In the genomic region with DNA sequence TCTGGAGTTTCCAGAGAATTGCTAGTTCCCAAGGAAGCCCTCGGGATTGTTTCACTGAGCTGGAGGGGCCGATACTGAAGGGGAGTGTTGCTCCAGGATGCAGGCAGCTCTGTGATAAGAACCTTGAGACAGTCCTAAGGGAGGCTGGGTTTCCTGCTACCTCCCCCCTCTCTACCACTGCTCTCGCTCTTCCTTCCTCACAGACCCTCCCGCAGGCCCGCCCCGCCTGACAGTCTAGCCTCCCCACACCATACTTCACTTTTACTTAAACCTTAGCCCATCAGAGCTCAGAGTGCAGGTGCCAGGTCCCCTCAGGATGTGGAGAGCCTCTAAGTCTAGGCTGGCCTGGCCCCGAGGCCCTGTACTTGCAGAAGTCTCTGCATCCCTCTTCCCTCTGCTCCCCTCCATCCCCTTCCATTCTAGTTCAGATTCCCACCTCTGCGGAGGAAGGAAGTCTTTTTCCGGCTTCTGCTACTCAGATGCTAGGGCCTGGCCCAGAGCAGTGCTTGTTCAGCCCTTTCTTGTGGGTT, we compare ENCODE assay signal across 9 mouse cellular contexts. TPM values are rescaled to one million over a fixed set of nuclear protein-coding genes. Genes with fewer than 3 reads are reported as not detected.
A peak's percentile ranks its signal among the peaks of the same experiment; 100 is the strongest.
DNase-seq lines count a peak whose midpoint lies in the region; ATAC-seq lines count a peak whose summit lies in the region.
"Had no signal": no experiment of that assay in that cellular context is flagged by ENCODE, and none has a peak within 500 bp of the region (broad histone marks: within the 10 kb centered on the region; RNA-seq: fewer than 3 reads in every experiment).

No protein-coding gene starts in this region.

- 60% methylated on average over 9 of the region's 9 CpGs for WGBS in neural tube, embryonic 12.5 days
- WGBS in liver, embryonic 15.5 days (ENCODE audit: insufficient replicate concordance) = 12% methylated on average over 9 of the region's 9 CpGs

- DNase-seq in neural tube, embryonic 10.5 days (ENCODE audit: extremely low spot score, low spot score) = no peak
- DNase-seq in heart, postnatal 4 days = peak; percentile 64
- DNase-seq in thymus, postnatal 10 days (ENCODE audit: low spot score in 2 of 2) = peak; percentile 11 to 43
- DNase-seq in cerebellum, adult 11-12 months = no peak
- DNase-seq in layer of hippocampus, postnatal 10 days (ENCODE audit: low spot score in 2 of 2) = no peak
- DNase-seq in cerebellum, postnatal 25 days = no peak

- no peak overlapping the region for H3K27ac ChIP-seq in neural tube, embryonic 12.5 days
- 0 out of 2 replicates have a peak overlapping the region, but pooled peaks have one; percentile 14 for H3K27ac ChIP-seq in liver, embryonic 15.5 days (replicated peaks)
- H3K27ac ChIP-seq: macrophage had no signal

- 0 out of 2 replicates have a peak overlapping the region, but pooled peaks have one; percentile 26 for H3K9ac ChIP-seq in neural tube, embryonic 12.5 days
- no peak overlapping the region for H3K9ac ChIP-seq in liver, embryonic 15.5 days

- peaks cover 43% of the 10 kb centered on the region for H3K4me1 ChIP-seq in neural tube, embryonic 12.5 days
- peaks cover 34% of the 10 kb centered on the region for H3K4me1 ChIP-seq in liver, embryonic 15.5 days (replicated peaks)

- no peak overlapping the region for H3K4me3 ChIP-seq in neural tube, embryonic 12.5 days
- no peak overlapping the region for H3K4me3 ChIP-seq in liver, embryonic 15.5 days (replicated peaks)

- H3K27me3 ChIP-seq in neural tube, embryonic 12.5 days (replicated peaks) = no peaks in the 10 kb centered on the region
- H3K27me3 ChIP-seq in liver, embryonic 15.5 days = peaks cover 24% of the 10 kb centered on the region

- H3K36me3 ChIP-seq in neural tube, embryonic 12.5 days = peaks cover 64% of the 10 kb centered on the region
- no peaks in the 10 kb centered on the region for H3K36me3 ChIP-seq in liver, embryonic 15.5 days (replicated peaks)

- ATAC-seq in neural tube, embryonic 12.5 days (ENCODE audit: low FRiP score, low read depth) = no peak
- peak; percentile 53 for ATAC-seq in liver, embryonic 15.5 days (ENCODE audit: insufficient read depth)

- no peak overlapping the region for H3K4me2 ChIP-seq in neural tube, embryonic 12.5 days (replicated peaks)
- no peak overlapping the region for H3K4me2 ChIP-seq in liver, embryonic 15.5 days

- H3K9me3 ChIP-seq in neural tube, embryonic 12.5 days = no peaks in the 10 kb centered on the region
- no peaks in the 10 kb centered on the region for H3K9me3 ChIP-seq in liver, embryonic 15.5 days (replicated peaks)

RNA-seq across cellular contexts. Expression of a gene that starts 27.9 kb away (rescaled TPM):
- 18.0 and 18.1 TPM in 2 replicates for polyA plus RNA-seq in neural tube, embryonic 12.5 days (2016; fragmentation: Nextera tagmentation; extraction: Ambion mirVana)
- total RNA-seq in heart, postnatal 4 days (2021) = 10 to 100 TPM; 29.8 to 30.8 TPM
- polyA plus RNA-seq in liver, embryonic 15.5 days (2015; fragmentation: Nextera tagmentation; extraction: Ambion mirVana) = 0.77 TPM in 2 replicates
- 10 to 100 TPM; 27.1 to 28.0 TPM for total RNA-seq in layer of hippocampus, postnatal 10 days (2021)

RNA-seq across cellular contexts. Expression of a gene that starts 43.0 kb away (rescaled TPM):
- 39.2 and 39.5 TPM in 2 replicates for polyA plus RNA-seq in neural tube, embryonic 12.5 days (2016; fragmentation: Nextera tagmentation; extraction: Ambion mirVana)
- total RNA-seq in heart, postnatal 4 days (2021) = 10 to 100 TPM; 55.1 to 59.8 TPM
- 14.1 and 15.7 TPM in 2 replicates for polyA plus RNA-seq in liver, embryonic 15.5 days (2015; fragmentation: Nextera tagmentation; extraction: Ambion mirVana)
- 10 to 100 TPM; 93.0 to 99.9 TPM for total RNA-seq in layer of hippocampus, postnatal 10 days (2021)

RNA-seq across cellular contexts. Expression of a gene that starts 57.6 kb away (rescaled TPM):
- polyA plus RNA-seq in neural tube, embryonic 12.5 days (2016; fragmentation: Nextera tagmentation; extraction: Ambion mirVana) = 43.3 and 45.8 TPM in 2 replicates
- 10 to 100 TPM; 41.6 to 44.4 TPM for total RNA-seq in heart, postnatal 4 days (2021)
- 39.1 and 45.5 TPM in 2 replicates for polyA plus RNA-seq in liver, embryonic 15.5 days (2015; fragmentation: Nextera tagmentation; extraction: Ambion mirVana)
- 10 to 100 TPM; 44.5 to 45.0 TPM for total RNA-seq in layer of hippocampus, postnatal 10 days (2021)

Comparison
In these comparisons a context has a peak if more than half of its experiments do, and no peak if none do; other contexts are left out.
1. DNase-seq: peak in heart, postnatal 4 days (single experiment) and thymus, postnatal 10 days (2 of 2); none in neural tube, embryonic 10.5 days (single experiment), cerebellum, adult 11-12 months (single experiment), layer of hippocampus, postnatal 10 days (0 of 2) and cerebellum, postnatal 25 days (0 of 2).